Mouse (Mus musculus) ovary, adult 18-20 months (tissue): ENCODE results near the gene Hlf.

Source experiments
- DNase-seq: peaks from one replicate; pipeline ENCODE4 v3.0.0; 2022; ENCODE audit warnings: low spot score, mixed read lengths

Hlf gene

GRCm38 (mm10) chr11:90370789-90371291, 19.9 kb downstream of the Hlf start:
- DNase-seq, result no peak

- no peak for DNase-seq
Measured at GRCm38 (mm10) chr11:90370367-90370766, 20.3 kb downstream of the Hlf start.

- DNase-seq, result peak; percentile 92
Measured at GRCm38 (mm10) chr11:90369605-90370004, 21.1 kb downstream of the Hlf start.

- DNase-seq, result no peak
Measured at GRCm38 (mm10) chr11:90369115-90369514, 21.6 kb downstream of the Hlf start.

GRCm38 (mm10) chr11:90367894-90368860, 22.5 kb downstream of the Hlf start:
- DNase-seq, result no peak

GRCm38 (mm10) chr11:90364865-90365264, 25.8 kb downstream of the Hlf start:
- no peak for DNase-seq

GRCm38 (mm10) chr11:90363821-90364497, 26.7 kb downstream of the Hlf start:
- DNase-seq, result no peak

GRCm38 (mm10) chr11:90363406-90363805, 27.3 kb downstream of the Hlf start:
- no peak for DNase-seq

GRCm38 (mm10) chr11:90360536-90360935, 30.2 kb downstream of the Hlf start:
- DNase-seq, result no peak

- DNase-seq, result peak; percentile 24
Measured at GRCm38 (mm10) chr11:90358063-90358462, 32.6 kb downstream of the Hlf start.

- no peak for DNase-seq
Measured at GRCm38 (mm10) chr11:90357371-90357770, 33.3 kb downstream of the Hlf start.

- DNase-seq, result no peak
Measured at GRCm38 (mm10) chr11:90356495-90357304, 34.0 kb downstream of the Hlf start.

GRCm38 (mm10) chr11:90356036-90356435, 34.7 kb downstream of the Hlf start:
- no peak for DNase-seq

GRCm38 (mm10) chr11:90355270-90355681, 35.4 kb downstream of the Hlf start:
- peak; percentile 80 for DNase-seq

- DNase-seq, result no peak
Measured at GRCm38 (mm10) chr11:90352696-90353095, 38.0 kb downstream of the Hlf start.

- no peak for DNase-seq
Measured at GRCm38 (mm10) chr11:90350153-90350512, 40.6 kb downstream of the Hlf start.

- no peak for DNase-seq
Measured at GRCm38 (mm10) chr11:90349486-90350152, 41.1 kb downstream of the Hlf start.

GRCm38 (mm10) chr11:90347667-90348459, 42.8 kb downstream of the Hlf start:
- no peak for DNase-seq

- no peak for DNase-seq
Measured at GRCm38 (mm10) chr11:90345746-90346145, 44.9 kb downstream of the Hlf start.

GRCm38 (mm10) chr11:90342858-90343257, 47.8 kb downstream of the Hlf start:
- no peak for DNase-seq

GRCm38 (mm10) chr11:90342267-90342666, 48.4 kb downstream of the Hlf start:
- DNase-seq, result no peak
